Mouse (Mus musculus) heart, embryonic 14.5 days (tissue): ENCODE data around the gene Wdr20. TPM values are rescaled to one million over a fixed set of nuclear protein-coding genes. Genes with fewer than 3 reads are reported as not detected.

Experiments used
- ATAC-seq: fragments of 200-750 bp; cut with Nextera tagmentation; 2 replicates; pipeline ENCODE4 v1.8.0; 2017; ENCODE audit warnings: low read depth, moderate TSS enrichment; ENCODE audit not compliant: insufficient number of reproducible peaks, insufficient read depth, low FRiP score
- H3K27ac ChIP-seq, 2 experiments: fragments of 200-500 bp in 1 of 2; fragments of 300-500 bp in 1 of 2; sonication (generic) in 1 of 2; replicated peaks in 1 of 2; 2 replicates each; pipeline ENCODE4 v1.5.1; 2012 to 2014; ENCODE audit warnings: low read depth in 2 of 2, low read length in 2 of 2, control low read depth in 1 of 2, mild to moderate bottlenecking in 1 of 2, mixed read lengths in 1 of 2; ENCODE audit not compliant: control insufficient read depth in 1 of 2, insufficient read depth in 1 of 2
- H3K27me3 ChIP-seq: fragments of 300-500 bp; sonication (generic); 2 replicates; pipeline ENCODE4 v1.6.1; 2014; ENCODE audit warnings: mild to moderate bottlenecking, low read length, control low read depth; ENCODE audit not compliant: control insufficient read depth, insufficient read depth
- H3K36me3 ChIP-seq: fragments of 300-500 bp; sonication (generic); 2 replicates; pipeline ENCODE4 v1.6.1; 2014; ENCODE audit warnings: mild to moderate bottlenecking, control low read depth, low read length, mixed read lengths; ENCODE audit not compliant: control insufficient read depth, insufficient read depth
- H3K4me1 ChIP-seq, 2 experiments: fragments of 200-500 bp in 1 of 2; fragments of 300-500 bp in 1 of 2; sonication (generic) in 1 of 2; 2 replicates each; pipeline ENCODE4 v1.6.1; 2012 to 2014; ENCODE audit warnings: low read length in 2 of 2, control low read depth in 1 of 2, mixed read lengths in 1 of 2; ENCODE audit not compliant: control insufficient read depth in 2 of 2, insufficient read depth in 2 of 2
- H3K4me2 ChIP-seq: fragments of 300-500 bp; sonication (generic); 2 replicates; pipeline ENCODE4 v1.6.1; 2014; ENCODE audit warnings: mild to moderate bottlenecking, low read length
- H3K4me3 ChIP-seq, 2 experiments: fragments of 200-500 bp in 1 of 2; fragments of 300-500 bp in 1 of 2; sonication (generic) in 1 of 2; 2 replicates each; pipeline ENCODE4 v1.5.1; 2012 to 2014; ENCODE audit warnings: low read length in 2 of 2, mild to moderate bottlenecking in 2 of 2, control low read depth in 1 of 2, low read depth in 1 of 2, moderate library complexity in 1 of 2; ENCODE audit not compliant: control insufficient read depth in 1 of 2, insufficient read depth in 1 of 2
- H3K9ac ChIP-seq: fragments of 300-500 bp; sonication (generic); 2 replicates; pipeline ENCODE4 v1.6.1; 2014; ENCODE audit warnings: mild to moderate bottlenecking, low read length
- H3K9me3 ChIP-seq: fragments of 300-500 bp; sonication (generic); 2 replicates; pipeline ENCODE4 v1.6.1; 2016; ENCODE audit warnings: low read length, control low read depth; ENCODE audit not compliant: control insufficient read depth
- WGBS: fragments of 180-500 bp; shearing (Covaris S2); extraction: QIAGEN DNeasy Blood & Tissue Kit; methylation state at CpG from one replicate; pipeline ENCODE4 v1.1.7; 2014; 5-methylcytosine and 5-hydroxymethylcytosine counted together
- polyA plus RNA-seq: library from polyadenylated mRNA; unstranded; fragments of >200 nt; fragmentation: Nextera tagmentation; extraction: Ambion mirVana; gene quantifications from 2 replicates; pipeline ENCODE4 v1.2.1, GENCODE M21; 2014

Gene Wdr20
- polyA plus RNA-seq, 1 experiment from 2014 or later, result 16.3 TPM

DNA sequence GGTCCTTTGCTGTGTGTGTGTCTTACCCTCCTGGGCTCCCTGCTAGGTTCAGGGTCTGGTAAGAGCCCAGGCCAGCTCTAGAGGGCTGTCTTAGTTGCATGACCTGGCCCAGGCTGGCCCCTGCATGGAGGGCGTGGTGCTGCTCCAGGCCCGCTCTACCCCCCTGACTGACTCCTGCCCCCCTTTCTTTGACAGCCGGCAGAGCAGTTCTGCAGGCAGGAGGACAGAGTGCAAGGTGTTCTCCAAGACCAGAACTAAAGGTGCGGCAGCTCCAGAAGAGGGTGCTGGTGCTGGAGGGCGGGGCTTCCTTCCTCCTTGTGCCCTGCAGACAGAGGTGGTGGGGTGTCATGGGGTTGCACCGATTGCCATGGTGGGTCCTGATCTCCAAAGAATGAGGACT lies 59.0 kb downstream of the Wdr20 start:
- WGBS, result 76% methylated on average over 6 of the region's 6 CpGs
- Histone ChIP-seq H3K9ac (no peak overlapping the region), H3K9me3 (no peaks in the 10 kb centered on the region), H3K27me3 (no peaks in the 10 kb centered on the region), H3K4me2 (no peak overlapping the region), H3K36me3 (peaks cover 12% of the 10 kb centered on the region; the same call in 1 of the 2 replicates), H3K27ac (no peak overlapping the region), H3K4me1 (peaks cover 12 to 22% of the 10 kb centered on the region in 2 experiments), H3K4me3 (no peak overlapping the region)
- ATAC-seq, result no peak

DNA sequence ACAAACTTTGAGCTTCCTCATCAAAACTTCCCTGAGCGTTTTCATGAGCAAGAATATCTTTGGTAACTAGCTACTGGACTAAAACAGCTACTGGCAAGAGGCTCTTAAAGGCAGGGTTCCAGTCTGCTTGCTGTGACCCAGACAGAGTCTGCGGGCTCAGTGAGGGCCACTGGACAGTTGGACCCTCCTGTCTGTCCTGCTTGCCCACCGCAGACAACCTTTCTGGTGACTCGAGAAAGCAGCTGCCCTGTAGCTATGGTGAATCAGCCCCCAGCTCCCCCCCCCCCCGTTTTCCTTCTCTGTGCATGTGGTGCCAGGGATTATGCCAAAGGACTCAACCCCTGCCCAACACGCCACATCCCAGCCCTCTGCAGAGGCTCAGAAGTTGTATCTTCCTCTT lies 59.5 kb downstream of the Wdr20 start:
- no peaks in the 10 kb centered on the region for H3K27me3 ChIP-seq
- 85% methylated on average over 6 of the region's 6 CpGs for WGBS
- H3K4me1 ChIP-seq, result peaks cover 16 to 24% of the 10 kb centered on the region in 2 experiments
- no peak for ATAC-seq
- no peak overlapping the region for H3K4me2 ChIP-seq
- no peaks in the 10 kb centered on the region for H3K9me3 ChIP-seq
- H3K27ac ChIP-seq, result no peak overlapping the region; a peak in 1 of 4 replicates
- no peak overlapping the region for H3K4me3 ChIP-seq
- H3K36me3 ChIP-seq, result peaks cover 12% of the 10 kb centered on the region; the same call in 1 of the 2 replicates
- no peak overlapping the region for H3K9ac ChIP-seq

DNA sequence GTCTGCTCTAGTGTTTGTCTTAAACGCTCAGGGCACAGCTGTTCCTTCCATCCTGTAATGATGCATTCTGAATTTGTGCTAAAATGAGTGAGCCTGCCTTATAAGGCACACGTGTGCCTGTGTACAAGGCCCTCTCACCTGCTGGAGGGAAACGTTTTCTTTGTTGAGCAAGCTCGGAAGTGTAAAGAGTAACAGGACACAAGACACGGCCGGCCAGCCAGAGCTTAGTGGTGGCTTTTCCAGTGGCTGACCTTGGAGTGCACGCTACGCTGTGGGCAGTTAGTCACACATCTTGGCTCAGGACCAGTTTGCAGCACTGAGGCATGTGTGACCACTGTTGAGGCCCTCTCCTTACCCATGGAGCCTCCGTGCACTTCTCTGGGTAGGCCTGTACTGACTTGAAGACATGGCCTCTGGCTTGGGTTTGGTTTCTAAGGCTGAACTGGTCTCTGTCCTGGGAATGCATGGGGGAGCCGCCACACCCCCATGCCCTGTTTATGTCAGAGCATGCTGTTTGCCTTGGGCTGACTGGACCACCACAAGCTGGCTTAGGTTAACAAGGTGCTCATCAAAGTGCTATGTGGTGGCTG lies 60.2 kb downstream of the Wdr20 start:
- Histone ChIP-seq H3K4me2 (no peak overlapping the region), H3K9ac (no peak overlapping the region), H3K9me3 (no peaks in the 10 kb centered on the region), H3K27me3 (no peaks in the 10 kb centered on the region), H3K36me3 (peaks cover 6% of the 10 kb centered on the region; the same call in 1 of the 2 replicates), H3K27ac (peak overlapping the region in 1 of 2 experiments; percentile 28; a peak in 1 of 4 replicates), H3K4me1 (peaks cover 17 to 30% of the 10 kb centered on the region in 2 experiments), H3K4me3 (no peak overlapping the region)
- 75% methylated on average over 10 of the region's 10 CpGs for WGBS
- ATAC-seq, result no peak

DNA sequence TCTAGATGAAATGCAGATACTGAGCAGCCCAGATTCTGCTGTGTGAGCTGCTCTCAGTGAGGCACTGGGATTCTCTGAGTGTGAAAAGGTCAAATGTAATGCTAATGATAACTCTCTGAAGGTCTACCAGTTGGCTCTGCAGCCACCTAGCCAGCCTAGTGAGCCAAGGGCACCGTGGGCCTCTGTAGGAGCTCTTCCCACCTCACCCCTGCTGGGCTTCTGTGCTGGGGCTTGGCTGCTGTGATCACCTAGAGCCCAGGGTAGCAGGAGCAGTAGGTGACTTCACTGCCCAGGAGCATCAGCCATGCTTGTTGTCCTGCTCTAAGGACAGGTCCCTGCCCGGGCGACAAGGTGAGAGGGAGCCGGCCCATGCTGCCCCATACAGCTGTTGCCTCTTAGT lies 61.5 kb downstream of the Wdr20 start:
- Histone ChIP-seq H3K9me3 (no peaks in the 10 kb centered on the region), H3K9ac (no peak overlapping the region), H3K27me3 (no peaks in the 10 kb centered on the region), H3K27ac (no peak overlapping the region), H3K4me2 (no peak overlapping the region), H3K36me3 (peaks cover 3% of the 10 kb centered on the region; the same call in 1 of the 2 replicates), H3K4me1 (peaks cover 17 to 35% of the 10 kb centered on the region in 2 experiments), H3K4me3 (no peak overlapping the region)
- ATAC-seq, result no peak
- WGBS, result 75% methylated on average over 4 of the region's 4 CpGs

DNA sequence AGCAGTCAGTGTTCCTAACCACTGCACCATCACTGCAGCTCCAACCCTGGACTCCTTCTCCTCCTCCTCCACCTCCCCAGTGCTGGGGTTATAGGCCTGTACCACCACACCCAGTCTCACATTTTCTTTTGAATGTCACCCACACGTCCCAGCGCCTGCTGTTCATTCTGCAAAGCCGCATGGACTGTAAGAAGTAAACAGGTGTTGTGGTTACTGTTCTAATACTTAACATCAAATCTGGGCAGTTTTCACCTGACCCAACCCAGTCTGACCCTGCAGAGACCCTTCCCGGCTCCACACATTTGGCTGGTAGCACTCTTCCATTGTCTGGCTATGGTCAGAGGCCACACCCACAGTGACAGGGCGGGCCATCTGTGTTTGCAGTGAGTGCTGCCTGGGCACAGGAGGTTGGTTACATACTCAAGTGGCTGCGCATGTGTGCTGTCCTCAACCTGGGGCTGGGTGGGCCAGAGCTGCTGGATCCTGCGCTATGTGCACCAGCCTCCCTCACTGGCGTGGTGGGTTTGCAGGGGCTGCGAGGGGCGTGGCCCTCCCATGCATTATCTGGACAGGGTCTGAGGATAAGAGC lies 64.2 kb downstream of the Wdr20 start:
- ATAC-seq, result no peak
- Histone ChIP-seq H3K9me3 (no peaks in the 10 kb centered on the region), H3K4me2 (no peak overlapping the region), H3K4me3 (no peak overlapping the region), H3K9ac (no peak overlapping the region), H3K4me1 (peaks cover 17 to 42% of the 10 kb centered on the region in 2 experiments), H3K36me3 (peaks cover 6% of the 10 kb centered on the region; the same call in 1 of the 2 replicates), H3K27me3 (no peaks in the 10 kb centered on the region), H3K27ac (0 out of 4 replicates have a peak overlapping the region, but pooled peaks of 1 of the 2 experiments have one; percentile 26)
- 67% methylated on average over 10 of the region's 10 CpGs for WGBS

DNA sequence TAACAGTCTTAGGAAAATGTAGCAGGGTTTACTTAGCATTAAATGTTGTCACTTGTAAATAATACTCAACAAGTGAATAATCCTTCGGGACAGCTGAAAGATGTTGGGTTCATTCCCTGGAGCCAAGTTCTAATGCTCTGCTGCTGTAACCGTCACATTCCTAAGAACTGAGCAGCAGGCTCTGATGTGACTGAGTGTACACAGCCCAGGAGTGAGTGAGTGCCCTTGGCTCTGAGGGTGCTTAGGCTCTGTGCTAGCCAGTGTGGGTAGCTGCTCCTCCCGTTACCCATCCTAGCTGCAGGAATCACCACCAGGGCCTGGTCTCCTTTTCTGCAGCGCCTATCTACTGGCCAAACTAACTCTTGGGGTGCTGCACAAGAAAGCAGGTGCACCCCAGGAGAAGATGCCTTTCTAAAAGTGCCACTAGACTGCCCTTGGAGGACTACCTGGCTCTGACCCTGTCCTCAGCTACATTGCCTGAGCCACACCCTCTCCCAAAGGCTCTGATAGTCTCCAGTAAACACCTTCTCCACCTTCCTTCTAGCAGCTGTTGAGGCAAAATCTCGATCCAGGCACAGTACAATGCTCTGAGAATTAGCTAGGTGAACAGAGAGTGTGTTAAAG lies 65.0 kb downstream of the Wdr20 start:
- peak overlapping the region in 1 of 2 experiments; percentile 26; a peak in 1 of 4 replicates for H3K27ac ChIP-seq
- no peak overlapping the region for H3K4me2 ChIP-seq
- ATAC-seq, result no peak
- peaks cover 12% of the 10 kb centered on the region; the same call in 1 of the 2 replicates for H3K36me3 ChIP-seq
- H3K4me1 ChIP-seq, result peaks cover 16 to 35% of the 10 kb centered on the region in 2 experiments
- H3K9ac ChIP-seq, result no peak overlapping the region
- 79% methylated on average over 5 of the region's 5 CpGs for WGBS
- H3K27me3 ChIP-seq, result no peaks in the 10 kb centered on the region
- H3K9me3 ChIP-seq, result no peaks in the 10 kb centered on the region
- H3K4me3 ChIP-seq, result no peak overlapping the region

DNA sequence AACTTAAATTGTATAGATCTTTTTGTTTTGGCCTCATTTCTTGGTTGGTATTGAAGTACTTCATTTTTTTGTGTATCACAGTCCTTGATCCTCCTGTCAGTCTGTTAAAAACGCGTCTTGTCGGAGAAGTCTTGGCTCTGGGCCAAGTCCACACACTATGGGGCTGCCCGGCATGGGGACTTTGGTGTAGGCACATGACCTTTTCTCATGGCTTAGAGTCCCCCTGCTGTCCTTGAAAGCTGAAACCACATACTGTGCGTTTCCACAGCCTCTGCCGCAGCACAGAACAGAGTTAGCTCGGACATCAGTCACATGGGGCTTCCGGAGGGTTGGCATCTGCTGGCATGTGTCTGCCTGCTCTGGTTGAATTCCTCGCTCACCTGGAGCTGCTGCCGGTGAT lies 66.5 kb downstream of the Wdr20 start:
- peak overlapping the region; percentile 23 for H3K4me2 ChIP-seq
- H3K4me1 ChIP-seq, result peaks cover 11 to 29% of the 10 kb centered on the region in 2 experiments
- no peaks in the 10 kb centered on the region for H3K27me3 ChIP-seq
- peak; percentile 79 for ATAC-seq
- WGBS, result 18% methylated on average over 10 of the region's 10 CpGs
- H3K9me3 ChIP-seq, result no peaks in the 10 kb centered on the region
- H3K27ac ChIP-seq, result peak overlapping the region; percentile 4 to 71
- H3K9ac ChIP-seq, result no peak overlapping the region
- H3K36me3 ChIP-seq, result peaks cover 12% of the 10 kb centered on the region; the same call in 1 of the 2 replicates
- no peak overlapping the region for H3K4me3 ChIP-seq
